Mouse (Mus musculus): ENCODE results near the gene Ap5s1. TPM values are rescaled to one million over a fixed set of nuclear protein-coding genes. Genes with fewer than 3 reads are reported as not detected.
"Not testable (repeated sequence)": the region's sequence is repeated elsewhere in the genome, so short reads cannot be mapped to it uniquely, and the experiment has no call there.

The Ap5s1 gene
- total RNA-seq, 1 experiment from 2014 or later = 2.6 TPM

DNA sequence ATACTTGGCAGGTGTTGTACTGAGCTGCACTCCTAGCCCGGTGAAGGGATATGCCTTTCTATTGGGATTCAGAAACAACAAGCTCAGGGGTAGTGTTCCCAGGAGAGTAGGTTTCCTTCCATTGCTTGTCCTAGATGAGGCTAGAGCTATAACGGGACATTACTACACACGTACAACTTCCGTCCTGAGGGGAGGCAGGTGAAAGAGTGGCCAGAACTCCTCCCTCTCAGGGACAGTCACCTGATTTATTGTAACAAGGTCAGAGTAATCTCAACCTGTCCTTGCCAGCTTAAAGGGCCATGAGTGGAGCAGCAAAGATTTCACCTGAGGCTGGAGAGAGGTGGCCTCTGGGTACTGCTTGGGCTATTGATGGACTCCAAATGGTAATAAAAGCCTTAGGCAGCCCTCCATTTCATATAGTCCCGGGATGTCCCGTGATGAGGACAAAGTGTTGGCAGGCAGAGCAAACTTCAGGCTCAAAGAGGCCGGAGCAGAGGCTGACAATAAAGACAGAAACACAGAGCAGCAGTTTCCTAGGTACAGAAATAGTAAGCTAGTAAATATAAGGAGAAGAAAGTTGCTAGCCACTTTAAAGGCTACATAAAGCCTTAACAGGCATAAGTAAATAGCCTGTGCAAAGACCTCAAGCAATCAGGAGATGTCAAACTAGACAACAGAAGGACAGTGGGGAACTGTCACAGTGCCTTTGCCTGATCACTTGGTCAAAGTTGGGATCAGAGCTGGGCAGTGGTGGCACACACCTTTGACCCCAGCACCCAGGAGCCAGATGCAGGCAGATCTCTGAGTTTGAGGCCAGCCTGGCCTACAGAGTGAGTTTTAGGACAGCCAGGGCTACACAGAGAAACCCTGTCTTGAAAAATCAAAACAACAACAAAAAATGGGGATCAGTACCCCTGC is 9.3 kb downstream of the Ap5s1 start:
- no peak for ATAC-seq (replicated peaks; ENCODE audit: low read depth, poor library complexity, severe bottlenecking)

DNA sequence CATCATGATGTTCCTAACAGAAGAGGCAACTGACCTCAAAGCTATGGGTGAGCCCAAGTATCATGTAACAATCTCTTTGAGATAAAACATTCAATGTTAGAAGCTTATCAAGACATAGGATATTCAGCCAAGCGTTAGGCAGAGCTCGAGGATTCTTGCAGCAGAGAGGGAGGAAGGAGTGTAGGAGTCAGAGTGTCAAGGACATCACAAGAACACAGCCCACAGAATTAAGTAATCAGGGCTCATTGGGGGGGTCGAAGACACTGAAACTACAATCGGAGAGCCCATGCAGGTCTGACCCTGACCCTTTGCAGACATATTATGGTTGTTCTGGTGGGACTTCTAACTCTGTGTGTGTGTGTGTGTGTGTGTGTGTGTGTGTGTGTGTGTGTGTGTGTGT is 13.2 kb downstream of the Ap5s1 start:
- ATAC-seq (replicated peaks; ENCODE audit: low read depth, poor library complexity, severe bottlenecking) = no peak

GRCm38 (mm10) chr2:131221853-131222515 is 15.1 kb downstream of the Ap5s1 start:
- no peak for ATAC-seq (replicated peaks; ENCODE audit: low read depth, poor library complexity, severe bottlenecking)

DNA sequence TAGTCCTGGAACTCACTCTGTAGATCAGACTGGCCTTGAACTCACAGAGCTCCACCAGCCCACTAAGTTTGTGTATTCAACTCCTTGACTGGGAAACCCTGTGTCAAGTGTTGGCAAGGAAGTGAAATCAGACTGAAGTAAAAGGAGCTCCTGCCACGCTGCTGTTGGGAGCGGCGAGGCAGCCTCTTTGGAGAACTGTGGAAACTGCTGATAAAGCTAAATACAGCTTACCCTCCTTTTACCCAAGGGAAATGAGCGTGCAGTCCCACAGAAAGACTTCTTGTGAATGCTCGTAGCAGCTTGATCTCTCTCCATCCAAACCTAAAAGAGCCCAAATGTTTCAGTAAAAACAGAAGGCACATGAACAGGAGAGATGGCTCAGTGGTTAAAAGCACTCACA is 15.7 kb downstream of the Ap5s1 start:
- ATAC-seq (replicated peaks; ENCODE audit: low read depth, poor library complexity, severe bottlenecking) = peak; percentile 53

DNA sequence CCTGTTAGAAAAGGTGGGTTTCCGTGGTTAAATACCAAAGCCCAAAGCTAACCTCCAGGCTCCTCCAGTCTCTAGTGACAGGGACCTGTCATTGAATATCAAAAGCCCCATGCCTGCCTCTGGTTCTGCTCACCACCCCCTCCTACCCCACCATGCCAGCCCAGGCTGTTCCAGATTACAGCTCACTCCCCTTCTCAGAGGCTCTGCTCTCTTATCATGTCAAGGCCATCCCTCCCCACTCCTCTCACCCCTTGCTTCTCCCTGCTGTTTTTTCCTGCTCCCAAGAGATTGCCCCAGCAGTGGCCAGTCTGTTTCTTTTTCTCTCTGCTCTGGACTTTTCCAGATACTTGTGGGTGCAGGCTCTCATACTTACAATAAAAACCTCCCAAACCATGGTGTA is 16.7 kb downstream of the Ap5s1 start:
- ATAC-seq (replicated peaks; ENCODE audit: low read depth, poor library complexity, severe bottlenecking) = peak; percentile 71; the same call in 1 of the 2 replicates

DNA sequence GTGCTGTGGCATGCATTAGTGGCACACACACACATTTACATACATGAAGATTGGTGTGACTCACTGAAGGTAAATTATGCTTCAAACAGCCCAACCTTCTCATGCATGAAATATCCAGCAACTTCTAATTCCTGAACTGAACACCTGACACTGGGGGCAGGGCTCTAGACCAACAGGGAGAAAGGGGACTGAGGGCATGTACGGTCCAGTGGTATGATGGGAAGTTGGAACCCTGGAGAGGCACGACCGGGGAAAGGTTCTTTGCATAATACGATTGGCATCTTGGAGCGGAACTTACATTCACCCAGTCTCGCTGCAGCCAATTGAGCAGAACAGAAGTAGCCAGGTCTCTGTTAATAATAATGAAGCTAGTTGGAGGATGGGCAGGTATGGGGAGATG is 18.3 kb downstream of the Ap5s1 start:
- no peak for ATAC-seq (replicated peaks; ENCODE audit: low read depth, poor library complexity, severe bottlenecking)

- not testable (repeated sequence) for ATAC-seq (replicated peaks; ENCODE audit: low read depth, poor library complexity, severe bottlenecking)
Measured at GRCm38 (mm10) chr2:131226669-131227068, 19.8 kb downstream of the Ap5s1 start.

- no peak for ATAC-seq (replicated peaks; ENCODE audit: low read depth, poor library complexity, severe bottlenecking)
Measured at GRCm38 (mm10) chr2:131227243-131227642, 20.4 kb downstream of the Ap5s1 start.

DNA sequence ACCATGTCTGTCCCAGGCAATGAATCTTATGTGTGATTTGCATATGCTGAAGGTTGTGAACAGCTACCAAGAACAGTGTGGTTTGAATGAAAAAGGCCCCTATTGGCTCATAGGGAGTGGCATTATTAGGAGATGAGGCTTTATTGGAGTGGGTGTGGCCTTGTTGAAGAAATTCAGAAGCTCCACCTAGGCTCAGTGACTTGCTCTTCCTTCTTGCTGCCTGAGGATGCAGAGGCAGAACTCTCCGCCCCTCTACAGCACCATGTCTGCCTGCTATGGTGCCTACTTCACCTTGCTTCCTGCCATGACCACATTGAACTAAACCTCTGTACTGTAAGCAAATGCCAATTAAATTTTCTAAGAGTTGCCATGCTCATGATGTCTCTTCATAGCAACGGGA is 25.7 kb downstream of the Ap5s1 start:
- ATAC-seq (replicated peaks; ENCODE audit: low read depth, poor library complexity, severe bottlenecking) = peak; percentile 12; the same call in 1 of the 2 replicates

- ATAC-seq (replicated peaks; ENCODE audit: low read depth, poor library complexity, severe bottlenecking) = peak; percentile 97
Measured at GRCm38 (mm10) chr2:131233307-131234126, 26.6 kb downstream of the Ap5s1 start, which contains the start of gene Mavs. Gene Mavs (plus strand): TSS chr2:131234063.

DNA sequence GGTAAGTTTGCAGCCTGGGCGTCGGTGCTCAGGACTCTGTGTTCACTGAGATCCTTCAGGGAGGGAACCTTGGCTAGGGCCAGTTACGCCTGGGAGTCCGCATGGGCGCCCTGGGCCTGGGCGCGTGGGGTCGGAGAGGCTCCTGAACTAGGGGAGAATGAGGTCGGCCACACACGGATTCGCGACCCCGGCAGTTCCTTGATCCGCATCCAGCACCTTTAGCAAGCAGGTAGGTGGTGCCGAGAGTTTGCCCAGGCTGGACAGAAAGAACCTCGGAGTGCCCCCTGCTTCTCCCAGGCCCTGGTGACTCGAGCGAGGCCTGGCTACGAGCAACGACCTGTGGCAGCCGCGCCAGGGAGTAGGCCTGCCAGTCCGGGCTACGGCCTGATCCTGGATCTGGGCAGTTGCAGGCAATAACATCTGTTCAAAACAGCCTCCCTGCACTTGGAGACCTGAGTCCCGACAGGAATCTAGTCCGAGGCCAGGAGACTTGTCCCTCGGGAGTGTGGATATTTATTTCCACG is 27.3 kb downstream of the Ap5s1 start:
- peak; percentile 10; the same call in 1 of the 2 replicates for ATAC-seq (replicated peaks; ENCODE audit: low read depth, poor library complexity, severe bottlenecking)

GRCm38 (mm10) chr2:131234970-131235635 is 28.2 kb downstream of the Ap5s1 start:
- ATAC-seq (replicated peaks; ENCODE audit: low read depth, poor library complexity, severe bottlenecking) = peak; percentile 33

DNA sequence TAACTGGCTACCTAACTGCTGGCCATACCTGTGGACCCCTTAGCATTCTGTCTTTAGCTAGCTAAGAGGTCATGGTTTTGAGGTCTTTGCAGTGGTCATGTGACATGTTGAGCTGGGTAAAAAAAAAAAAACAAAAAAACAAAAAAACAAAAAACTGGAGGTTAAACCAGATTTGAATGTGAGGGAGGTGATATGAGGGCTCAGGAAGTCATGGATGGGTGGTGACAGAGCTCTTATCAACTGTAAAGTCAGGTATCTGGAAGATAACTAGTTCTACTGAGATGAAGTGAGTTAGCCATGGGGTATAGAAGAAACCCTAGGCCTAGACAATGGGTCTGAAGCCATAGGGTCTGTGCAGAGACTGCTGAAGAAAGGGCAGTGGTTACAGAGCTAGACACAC is 35.3 kb downstream of the Ap5s1 start:
- ATAC-seq (replicated peaks; ENCODE audit: low read depth, poor library complexity, severe bottlenecking) = no peak

GRCm38 (mm10) chr2:131242929-131243328 is 36.1 kb downstream of the Ap5s1 start:
- ATAC-seq (replicated peaks; ENCODE audit: low read depth, poor library complexity, severe bottlenecking) = peak; percentile 82

DNA sequence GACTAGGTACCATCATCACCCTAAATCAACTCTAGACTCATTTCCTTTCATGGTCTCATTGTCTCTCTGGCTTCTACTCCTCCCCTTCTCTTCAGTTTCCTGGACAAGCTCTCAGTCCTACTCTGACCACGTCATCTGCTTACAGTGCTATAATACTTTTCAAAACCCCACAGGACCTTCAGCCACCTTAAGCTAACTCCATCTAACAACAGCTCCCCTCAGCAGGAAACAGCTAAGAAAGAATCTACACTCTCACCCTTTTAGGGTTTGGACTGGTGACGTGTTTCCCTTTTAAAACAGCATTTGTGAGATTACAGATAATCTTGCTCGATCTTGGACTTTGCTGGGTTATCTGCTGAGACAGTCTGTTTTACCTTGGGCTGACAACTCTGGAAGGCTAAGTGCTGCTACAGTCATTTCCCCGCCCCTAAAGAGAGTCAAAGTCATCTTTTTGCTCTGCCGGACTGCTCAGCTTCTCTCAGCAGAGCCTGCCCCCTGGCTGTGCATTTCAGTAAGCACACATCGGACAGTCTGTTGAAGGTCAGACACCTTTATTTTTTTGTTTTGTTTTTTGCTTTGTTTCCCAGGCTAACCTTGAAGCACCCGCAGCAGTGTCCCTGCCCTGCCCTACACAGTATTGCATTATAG is 46.9 kb downstream of the Ap5s1 start:
- peak; percentile 95 for ATAC-seq (replicated peaks; ENCODE audit: low read depth, poor library complexity, severe bottlenecking)

DNA sequence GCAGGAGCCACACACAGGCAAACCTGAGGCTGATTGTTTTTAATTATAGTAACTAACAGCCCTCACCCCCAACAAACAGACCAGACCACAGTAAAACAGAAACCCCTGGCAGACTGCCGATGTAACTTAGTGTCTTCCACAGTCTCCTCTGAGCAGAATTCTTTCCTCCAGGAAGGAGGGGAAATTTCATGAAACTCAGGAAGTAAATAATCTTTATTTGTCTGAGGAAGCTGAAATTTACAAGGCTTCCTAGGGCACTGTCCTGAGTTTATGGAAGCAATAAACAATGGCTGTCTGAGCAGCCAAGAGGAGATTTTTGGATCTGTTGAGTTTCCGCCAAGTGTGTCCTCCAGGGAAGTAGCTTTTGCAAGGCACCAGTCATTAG is 47.4 kb downstream of the Ap5s1 start:
- ATAC-seq (replicated peaks; ENCODE audit: low read depth, poor library complexity, severe bottlenecking) = no peak

- 0 out of 2 replicates have a peak, but pooled peaks have one; percentile 14 for ATAC-seq (replicated peaks; ENCODE audit: low read depth, poor library complexity, severe bottlenecking)
Measured at GRCm38 (mm10) chr2:131255738-131256137, 48.9 kb downstream of the Ap5s1 start.

DNA sequence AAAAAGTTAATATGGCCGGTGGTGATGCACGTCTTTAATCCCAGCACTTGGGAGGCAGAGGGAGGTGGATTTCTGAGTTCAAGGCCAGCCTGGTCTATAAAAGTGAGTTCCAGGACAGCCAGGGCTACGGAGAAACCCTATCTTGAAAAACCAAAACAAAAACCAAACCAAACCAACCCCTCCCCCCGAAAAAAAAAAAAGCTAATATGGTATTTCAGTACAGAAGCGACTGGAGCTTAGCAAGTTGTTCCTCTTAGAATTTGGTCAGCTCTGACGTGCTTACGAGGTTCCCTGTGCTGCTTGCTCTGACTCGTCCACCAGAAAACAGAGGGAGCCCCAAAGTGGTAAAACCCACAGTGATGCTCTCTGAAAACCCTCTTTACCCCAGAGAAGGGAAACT is 51.8 kb downstream of the Ap5s1 start:
- ATAC-seq (replicated peaks; ENCODE audit: low read depth, poor library complexity, severe bottlenecking) = no peak

Measured in common myeloid progenitor, adult 5-6 weeks (primary cell).